Mouse (Mus musculus) MEL (cell line): ENCODE data around the gene Mad2l1bp.

Source experiments
- CTCF ChIP-seq, 3 experiments: IDR thresholded peaks in 2 of 3; conservative IDR thresholded peaks in 1 of 3; 2 replicates each; pipeline ENCODE4 v1.5.1; 2011 to 2012; ENCODE audit warnings: low read length in 3 of 3, low read depth in 2 of 3, mild to moderate bottlenecking in 2 of 3, improper control_type of control experiment in 1 of 3, inconsistent platforms in 1 of 3, mixed read lengths in 1 of 3, moderate library complexity in 1 of 3; ENCODE audit not compliant: control insufficient read depth in 1 of 3, insufficient read depth in 1 of 3, poor library complexity in 1 of 3, severe bottlenecking in 1 of 3
- NRF1 ChIP-seq: IDR thresholded peaks from 2 replicates; pipeline ENCODE4 v1.6.1; 2014; ENCODE audit warnings: low read depth, mild to moderate bottlenecking, inconsistent platforms, low read length, improper control_type of control experiment, moderate library complexity; ENCODE audit not compliant: poor library complexity, insufficient read depth, severe bottlenecking
- POLR2A ChIP-seq, 2 experiments: IDR thresholded peaks; 2 replicates each; pipeline ENCODE4 v1.6.1; 2011 to 2012; ENCODE audit warnings: low read length in 2 of 2, mild to moderate bottlenecking in 2 of 2, control low read depth in 1 of 2, improper control_type of control experiment in 1 of 2, low read depth in 1 of 2, moderate library complexity in 1 of 2; ENCODE audit not compliant: control insufficient read depth in 1 of 2, insufficient read depth in 1 of 2, poor library complexity in 1 of 2
- POLR2AphosphoS2 ChIP-seq: IDR thresholded peaks from 2 replicates; pipeline ENCODE4 v1.6.1; 2011; ENCODE audit warnings: low read length, improper control_type of control experiment
- TAL1 ChIP-seq: IDR thresholded peaks from 2 replicates; pipeline ENCODE4 v1.6.1; 2012; ENCODE audit warnings: mild to moderate bottlenecking, inconsistent platforms, low read length, moderate library complexity, mixed read lengths

DNA sequence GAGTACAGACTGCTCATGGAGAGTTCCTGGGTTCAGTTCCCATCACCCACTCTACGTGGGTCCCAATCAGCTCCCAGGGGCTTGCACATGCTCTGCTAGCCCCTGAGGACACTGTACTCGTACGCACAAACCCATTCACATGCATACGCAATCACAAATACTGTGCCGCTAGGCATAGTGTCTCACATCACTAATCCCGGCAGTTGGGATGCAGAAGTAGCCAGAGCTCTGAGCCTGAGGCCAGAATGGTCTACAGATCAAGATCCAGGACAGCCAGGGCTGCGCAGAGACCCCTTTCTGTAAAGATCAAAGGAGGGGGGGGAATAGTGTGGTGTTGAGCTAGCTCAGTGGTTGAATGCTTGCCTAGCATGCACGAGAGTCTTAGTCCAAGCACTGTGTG is 3.8 kb upstream of the Mad2l1bp start:
- TF ChIP-seq CTCF (IDR thresholded peaks at IDR 0.05 in 2 of 3, conservative IDR thresholded peaks at IDR 0.05 in 1 of 3; ENCODE audit: control insufficient read depth in 1 of 3, insufficient read depth in 1 of 3, low read depth in 2 of 3, low read length in 3 of 3, poor library complexity in 1 of 3, severe bottlenecking in 1 of 3): no peak
- no peak for TF ChIP-seq TAL1
- no peak for TF ChIP-seq POLR2A (IDR thresholded peaks at IDR 0.05; ENCODE audit: control insufficient read depth in 1 of 2, insufficient read depth in 1 of 2, low read depth in 1 of 2, low read length in 2 of 2, poor library complexity in 1 of 2)
- no peak for TF ChIP-seq POLR2AphosphoS2
- TF ChIP-seq NRF1: no peak
